Mouse (Mus musculus) ES-E14 (cell line): ENCODE measurements around the gene Cd84. TPM values are rescaled to one million over a fixed set of nuclear protein-coding genes. Genes with fewer than 3 reads are reported as not detected.

Source experiments
- DNase-seq: peaks from one replicate; pipeline ENCODE4 v3.0.0-alpha.2; 2013; ENCODE audit warnings: low read depth, low spot score
- H3K27ac ChIP-seq: 2 replicates; pipeline ENCODE4 v1.5.1; 2012; ENCODE audit warnings: low read depth, mild to moderate bottlenecking, low read length, moderate library complexity, mixed read lengths; ENCODE audit not compliant: poor library complexity, insufficient read depth, severe bottlenecking
- H3K36me3 ChIP-seq: 2 replicates; pipeline ENCODE4 v1.6.1; 2012; ENCODE audit warnings: mild to moderate bottlenecking, low read length, moderate library complexity, mixed read lengths; ENCODE audit not compliant: control insufficient read depth, poor library complexity, insufficient read depth, severe bottlenecking
- H3K4me1 ChIP-seq, 2 experiments: fragments of 150-350 bp in 1 of 2; sonication (generic) in 1 of 2; 2 replicates each; pipeline ENCODE4 v1.6.1; 2012; ENCODE audit warnings: low read length in 2 of 2, mild to moderate bottlenecking in 1 of 2, mixed read lengths in 1 of 2; ENCODE audit not compliant: control insufficient read depth in 2 of 2, insufficient read depth in 2 of 2, poor library complexity in 1 of 2
- H3K4me3 ChIP-seq, 2 experiments: fragments of 150-350 bp in 1 of 2; sonication (generic) in 1 of 2; 2 replicates each; pipeline ENCODE4 v1.5.1; 2012; ENCODE audit warnings: low read length in 2 of 2, low read depth in 1 of 2, mild to moderate bottlenecking in 1 of 2, mixed read lengths in 1 of 2; ENCODE audit not compliant: insufficient read depth in 1 of 2, poor library complexity in 1 of 2, severe bottlenecking in 1 of 2
- H3K9ac ChIP-seq: 2 replicates; pipeline ENCODE4 v1.6.1; 2012; ENCODE audit warnings: low read depth, mild to moderate bottlenecking, low read length, mixed read lengths; ENCODE audit not compliant: poor library complexity, insufficient read depth, severe bottlenecking
- H3K9me3 ChIP-seq: fragments of 150-350 bp; sonication (generic); 2 replicates; pipeline ENCODE4 v1.6.1; 2012; ENCODE audit warnings: low read depth, mild to moderate bottlenecking, low read length; ENCODE audit not compliant: control insufficient read depth, insufficient read depth
- CHD2 ChIP-seq: IDR thresholded peaks from 2 replicates; pipeline ENCODE4 v1.6.1; 2014; ENCODE audit warnings: mild to moderate bottlenecking, low read depth, low read length, inconsistent platforms
- HCFC1 ChIP-seq: IDR thresholded peaks from 2 replicates; pipeline ENCODE4 v1.6.1; 2012; ENCODE audit warnings: low read length, inconsistent platforms, borderline replicate concordance; ENCODE audit not compliant: insufficient read depth
- MAFK ChIP-seq: IDR thresholded peaks from 2 replicates; pipeline ENCODE4 v1.6.1; 2014; ENCODE audit warnings: mild to moderate bottlenecking, low read depth, low read length, inconsistent platforms; ENCODE audit not compliant: insufficient read depth
- ZC3H11A ChIP-seq: IDR thresholded peaks from 2 replicates; pipeline ENCODE4 v1.6.1; 2012; ENCODE audit warnings: low read depth, mild to moderate bottlenecking, inconsistent platforms, low read length, borderline replicate concordance
- ZNF384 ChIP-seq: IDR thresholded peaks from 2 replicates; pipeline ENCODE4 v1.6.1; 2012; ENCODE audit warnings: low read depth, low read length, inconsistent platforms
- in situ Hi-C, 2 experiments: fragments of 600-800 bp; cut with MboI; formaldehyde crosslinking; loops; one replicate each; pipeline ENCODE4 v1.15.1; 2025; ENCODE audit warnings: low sequenced_read_pairs in 2 of 2, inconsistent platforms in 1 of 2; ENCODE audit not compliant: unreplicated experiment in 2 of 2
- total RNA-seq: library from RNA; depleted of rRNA; stranded (reverse); fragments of 300-350 nt; gene quantifications from 2 replicates; pipeline ENCODE4 v1.2.3, GENCODE M21; 2012

Gene Cd84
- total RNA-seq, 1 experiment, result 0.09 TPM

- H3K9me3 ChIP-seq, result no peaks in the 10 kb centered on the region
- no peak overlapping the region for H3K4me3 ChIP-seq
- peak; percentile 54 for DNase-seq
- no peak overlapping the region for H3K27ac ChIP-seq
- H3K9ac ChIP-seq, result no peak overlapping the region
- in situ Hi-C loops, result loop anchor here in 1 of 2 experiments (25.0 kb wide), 1 partner anchor 172 kb away; no protein-coding TSS in a partner anchor
- TF ChIP-seq ZNF384 (no peak), ZC3H11A (peak; percentile 73), HCFC1 (no peak), MAFK (no peak), CHD2 (no peak)
- no peaks in the 10 kb centered on the region for H3K36me3 ChIP-seq
- no peaks in the 10 kb centered on the region for H3K4me1 ChIP-seq
Measured at GRCm38 (mm10) chr1:171815545-171816439, 23.7 kb upstream of the Cd84 start.

- Histone ChIP-seq H3K4me3 (no peak overlapping the region), H3K9me3 (no peaks in the 10 kb centered on the region), H3K27ac (no peak overlapping the region), H3K36me3 (no peaks in the 10 kb centered on the region), H3K4me1 (no peaks in the 10 kb centered on the region), H3K9ac (no peak overlapping the region)
- in situ Hi-C loops, result loop anchor here in 1 of 2 experiments (25.0 kb wide), 1 partner anchor 170 kb away; no protein-coding TSS in a partner anchor
- DNase-seq, result no peak
- TF ChIP-seq CHD2, result no peak
- TF ChIP-seq MAFK, result no peak
- TF ChIP-seq HCFC1, result no peak
- no peak for TF ChIP-seq ZC3H11A
- TF ChIP-seq ZNF384, result no peak
Measured at GRCm38 (mm10) chr1:171816991-171817390, 22.5 kb upstream of the Cd84 start.

- in situ Hi-C loops, result loop anchor here (10.0 to 25.0 kb wide), 2 partner anchors 166 to 173 kb away; no protein-coding TSS in a partner anchor
Measured at GRCm38 (mm10) chr1:171821331-171821730, 18.2 kb upstream of the Cd84 start.

GRCm38 (mm10) chr1:171825462-171825861 lies 14.0 kb upstream of the Cd84 start:
- Histone ChIP-seq H3K9me3 (no peaks in the 10 kb centered on the region), H3K36me3 (no peaks in the 10 kb centered on the region), H3K27ac (no peak overlapping the region), H3K4me1 (no peaks in the 10 kb centered on the region), H3K4me3 (no peak overlapping the region), H3K9ac (no peak overlapping the region)
- in situ Hi-C loops, result loop anchor here in 1 of 2 experiments (10.0 kb wide), 1 partner anchor 169 kb away; no protein-coding TSS in a partner anchor
- peak; percentile 17 for DNase-seq
- TF ChIP-seq HCFC1 (no peak), MAFK (no peak), CHD2 (no peak), ZC3H11A (no peak), ZNF384 (no peak)

More at GRCm38 (mm10) chr1:171821331-171821730, 18.2 kb upstream of the Cd84 start:
- no peaks in the 10 kb centered on the region for H3K36me3 ChIP-seq
- TF ChIP-seq HCFC1, result no peak
- no peak for TF ChIP-seq ZNF384
- no peak for TF ChIP-seq MAFK
- no peak for TF ChIP-seq ZC3H11A
- no peak for TF ChIP-seq CHD2
- no peaks in the 10 kb centered on the region for H3K9me3 ChIP-seq
- no peak overlapping the region for H3K4me3 ChIP-seq
- H3K4me1 ChIP-seq, result no peaks in the 10 kb centered on the region
- no peak overlapping the region for H3K9ac ChIP-seq
- DNase-seq, result peak; percentile 53
- no peak overlapping the region for H3K27ac ChIP-seq
